Mouse (Mus musculus) A20 (cell line): ENCODE measurements around the gene Fpgs.
A peak's percentile ranks its signal among the peaks of the same experiment; 100 is the strongest.

ENCODE experiments used
- DNase-seq: peaks from one replicate; pipeline ENCODE4 v3.0.0-alpha.2; 2011; ENCODE audit warnings: low read depth, low spot score

Fpgs gene

DNA sequence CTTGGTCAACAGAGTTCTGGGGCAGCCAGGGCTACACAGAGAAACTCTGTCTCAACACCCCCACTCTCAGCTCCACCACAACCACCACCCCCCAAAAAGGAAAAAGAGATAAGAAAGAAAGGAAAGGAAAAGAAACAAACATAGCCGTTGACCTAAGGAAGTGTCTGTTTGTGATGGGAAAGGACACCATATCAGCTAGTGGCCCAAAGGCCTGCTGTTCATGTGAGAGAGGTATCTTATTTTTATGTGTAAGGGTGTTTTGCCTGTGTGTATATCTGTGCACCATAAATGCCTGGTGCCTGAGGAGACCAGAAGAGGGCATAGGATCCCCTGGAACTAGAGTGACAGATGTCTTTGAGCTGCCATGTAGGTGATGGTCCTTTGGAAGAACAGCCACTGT lies 64.3 kb downstream of the Fpgs start:
- DNase-seq = no peak

DNA sequence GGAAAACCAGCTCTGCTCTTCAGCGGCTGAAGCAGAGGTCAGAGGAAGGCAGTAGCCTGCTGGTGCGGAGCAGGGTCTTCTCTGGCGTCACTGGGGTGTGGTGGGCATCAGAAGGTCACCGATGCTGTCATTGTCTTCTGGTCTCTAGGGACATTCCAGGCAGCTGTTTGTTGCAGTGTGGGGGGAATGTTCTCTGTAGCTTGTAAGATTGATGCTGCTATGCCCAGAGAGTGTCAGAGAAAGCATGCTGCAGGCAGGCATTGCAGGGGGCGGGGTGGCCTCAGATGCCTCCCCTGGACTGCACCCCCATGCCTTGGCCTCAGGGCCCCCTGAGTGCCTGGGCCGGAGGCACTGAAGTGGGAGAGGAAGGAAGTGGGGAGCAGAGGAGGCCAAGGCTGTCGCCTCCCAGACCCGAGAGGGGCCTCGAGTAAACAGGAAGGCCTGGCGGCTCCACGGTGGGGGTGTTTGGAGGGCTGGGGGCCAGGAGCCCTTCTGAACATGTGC lies 66.1 kb downstream of the Fpgs start:
- peak; percentile 43 for DNase-seq

DNA sequence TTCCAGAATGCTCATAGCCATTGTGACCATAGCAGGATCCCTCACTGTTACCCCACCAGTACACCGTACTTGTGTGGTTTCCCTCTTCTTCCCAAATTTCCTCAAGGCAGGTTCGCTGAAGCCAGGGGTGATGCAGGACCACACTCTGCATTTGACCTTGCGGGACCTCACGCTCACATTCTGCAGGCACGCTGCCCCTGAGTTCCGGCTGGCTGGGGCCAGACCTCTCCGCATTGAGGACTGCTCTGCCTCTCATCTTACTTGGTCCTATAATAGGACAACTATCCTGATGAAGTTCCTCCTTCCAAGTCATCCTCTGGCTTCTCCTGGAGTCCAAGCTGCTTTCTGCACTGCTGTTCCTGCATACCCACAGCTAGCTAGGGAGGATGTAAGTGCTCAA lies 67.3 kb downstream of the Fpgs start:
- DNase-seq = no peak

DNA sequence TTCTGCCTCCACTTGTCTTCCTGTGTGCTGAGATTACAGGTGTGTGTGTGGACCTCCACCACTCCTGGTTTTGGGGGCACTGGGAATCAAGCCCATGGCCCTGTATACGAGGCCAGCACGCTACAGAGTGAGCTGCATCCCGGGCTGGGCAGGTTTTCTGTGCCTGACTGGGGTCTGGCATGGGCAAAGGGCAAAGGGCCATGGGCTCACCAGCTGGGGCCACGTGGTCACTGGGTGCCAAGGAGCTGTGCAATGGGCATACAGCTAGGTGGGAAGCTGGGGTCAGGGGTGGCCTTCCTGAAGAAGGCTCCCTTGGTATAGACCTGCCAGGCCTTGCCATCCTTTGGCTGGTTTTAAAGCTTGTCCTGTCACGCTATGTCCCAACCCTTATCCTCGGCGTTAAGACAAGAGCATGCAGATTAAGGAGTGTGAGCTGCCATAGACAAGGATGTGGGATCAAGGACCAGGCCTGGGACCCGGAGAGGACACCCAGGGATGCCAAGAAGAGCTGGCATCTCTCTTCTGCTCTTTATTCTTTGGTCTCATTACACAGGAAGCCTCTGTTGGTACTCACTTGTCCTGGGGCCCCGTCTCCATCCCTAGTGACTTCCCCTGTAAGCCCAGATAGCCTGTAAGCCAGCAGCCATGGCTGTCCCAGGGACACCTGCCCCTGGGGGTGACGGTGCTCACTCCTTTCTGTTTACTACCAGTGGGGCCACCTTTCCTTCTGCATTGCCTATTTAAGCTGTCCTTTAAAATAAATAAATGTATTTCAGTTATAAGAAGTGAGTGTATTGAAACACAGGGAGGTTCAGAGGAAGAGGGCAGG lies 69.5 kb downstream of the Fpgs start:
- no peak for DNase-seq

DNA sequence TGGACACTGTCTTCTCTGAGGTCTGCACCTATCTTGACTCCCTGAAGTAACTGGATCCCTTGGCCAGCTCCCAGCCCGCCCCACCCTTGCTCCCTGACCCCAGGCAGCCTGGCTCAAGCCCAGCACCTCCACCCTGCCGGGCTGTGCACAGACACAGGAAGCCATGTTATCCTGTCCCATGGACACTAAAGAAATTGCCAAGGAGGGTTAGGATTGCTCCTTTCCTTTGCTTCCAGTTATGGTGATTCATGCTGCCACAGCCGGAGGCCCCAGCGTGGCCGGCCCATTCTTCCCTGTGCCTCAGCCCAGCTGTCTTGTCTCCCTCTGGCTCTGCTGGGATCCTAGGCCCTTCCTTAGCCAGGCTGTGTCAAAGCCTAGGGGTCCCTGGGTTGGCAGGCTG lies 70.3 kb downstream of the Fpgs start:
- no peak for DNase-seq
